Mouse (Mus musculus) embryonic facial prominence, embryonic 15.5 days (tissue): ENCODE data around the gene Gm20388. TPM values are rescaled to one million over a fixed set of nuclear protein-coding genes. Genes with fewer than 3 reads are reported as not detected.

Experiments
- ATAC-seq: fragments of 200-750 bp; cut with Nextera tagmentation; 2 replicates; pipeline ENCODE4 v1.8.0; 2017; ENCODE audit warnings: low read depth, moderate TSS enrichment; ENCODE audit not compliant: insufficient number of reproducible peaks, low FRiP score, low TSS enrichment
- H3K27ac ChIP-seq: fragments of 300-500 bp; sonication (generic); replicated peaks from 2 replicates; pipeline ENCODE4 v1.5.1; 2015; ENCODE audit warnings: mild to moderate bottlenecking, inconsistent platforms
- H3K27me3 ChIP-seq: fragments of 300-500 bp; sonication (generic); 2 replicates; pipeline ENCODE4 v1.6.1; 2015; ENCODE audit warnings: inconsistent platforms
- H3K36me3 ChIP-seq: fragments of 300-500 bp; sonication (generic); 2 replicates; pipeline ENCODE4 v1.6.1; 2015; ENCODE audit warnings: mild to moderate bottlenecking, inconsistent platforms
- H3K4me1 ChIP-seq: fragments of 300-500 bp; sonication (generic); 2 replicates; pipeline ENCODE4 v1.6.1; 2015; ENCODE audit warnings: inconsistent platforms
- H3K4me2 ChIP-seq: fragments of 300-500 bp; sonication (generic); replicated peaks from 2 replicates; pipeline ENCODE4 v1.6.1; 2015; ENCODE audit warnings: mild to moderate bottlenecking, inconsistent platforms
- H3K4me3 ChIP-seq: fragments of 300-500 bp; sonication (generic); replicated peaks from 2 replicates; pipeline ENCODE4 v1.5.1; 2015; ENCODE audit warnings: mild to moderate bottlenecking, inconsistent platforms
- H3K9ac ChIP-seq: fragments of 300-500 bp; sonication (generic); 2 replicates; pipeline ENCODE4 v1.6.1; 2015; ENCODE audit warnings: inconsistent platforms
- H3K9me3 ChIP-seq: fragments of 300-500 bp; sonication (generic); replicated peaks from 2 replicates; pipeline ENCODE4 v1.6.1; 2016; ENCODE audit warnings: inconsistent platforms
- WGBS: fragments of 180-500 bp; shearing (Covaris S2); methylation state at CpG from one replicate; pipeline ENCODE4 v1.1.7; 2015; 5-methylcytosine and 5-hydroxymethylcytosine counted together
- polyA plus RNA-seq: library from polyadenylated mRNA; unstranded; fragments of >200 nt; fragmentation: Nextera tagmentation; extraction: Ambion mirVana; gene quantifications from 2 replicates; pipeline ENCODE4 v1.2.1, GENCODE M21; 2015

The Gm20388 gene
- polyA plus RNA-seq, 1 experiment from 2014 or later = 8.0 TPM

- no peak overlapping the region for H3K9ac ChIP-seq
- no peaks in the 10 kb centered on the region for H3K27me3 ChIP-seq
- no peak overlapping the region for H3K4me3 ChIP-seq
- WGBS = 71% methylated on average over 5 of the region's 5 CpGs
- no peak overlapping the region for H3K4me2 ChIP-seq
- H3K36me3 ChIP-seq = no peaks in the 10 kb centered on the region
- no peak overlapping the region for H3K27ac ChIP-seq
- ATAC-seq = no peak
- peaks cover 20% of the 10 kb centered on the region for H3K4me1 ChIP-seq
- no peaks in the 10 kb centered on the region for H3K9me3 ChIP-seq
Measured at GRCm38 (mm10) chr8:123705376-123705775, 3794.7 kb downstream of the Gm20388 start.

- WGBS = 89% methylated on average over 16 of the region's 16 CpGs
- Histone ChIP-seq H3K27me3 (no peaks in the 10 kb centered on the region), H3K9me3 (no peaks in the 10 kb centered on the region), H3K27ac (no peak overlapping the region), H3K9ac (no peak overlapping the region), H3K4me1 (peaks cover 5% of the 10 kb centered on the region), H3K4me3 (no peak overlapping the region), H3K4me2 (no peak overlapping the region), H3K36me3 (no peaks in the 10 kb centered on the region)
- ATAC-seq = no peak
Measured at GRCm38 (mm10) chr8:123707137-123707536, 3796.5 kb downstream of the Gm20388 start.

GRCm38 (mm10) chr8:123708729-123709128 lies 3798.1 kb downstream of the Gm20388 start:
- H3K4me3 ChIP-seq = no peak overlapping the region
- no peak overlapping the region for H3K27ac ChIP-seq
- H3K9me3 ChIP-seq = no peaks in the 10 kb centered on the region
- no peak overlapping the region for H3K4me2 ChIP-seq
- no peak overlapping the region for H3K9ac ChIP-seq
- H3K4me1 ChIP-seq = no peaks in the 10 kb centered on the region
- no peaks in the 10 kb centered on the region for H3K27me3 ChIP-seq
- no peaks in the 10 kb centered on the region for H3K36me3 ChIP-seq
- WGBS = 79% methylated on average over 8 of the region's 8 CpGs
- ATAC-seq = no peak; the same call in 1 of the 2 replicates

GRCm38 (mm10) chr8:123710335-123710734 lies 3799.7 kb downstream of the Gm20388 start:
- Histone ChIP-seq H3K4me1 (no peaks in the 10 kb centered on the region), H3K4me3 (no peak overlapping the region), H3K4me2 (no peak overlapping the region), H3K9me3 (no peaks in the 10 kb centered on the region), H3K27me3 (no peaks in the 10 kb centered on the region), H3K36me3 (no peaks in the 10 kb centered on the region), H3K27ac (no peak overlapping the region), H3K9ac (no peak overlapping the region)
- ATAC-seq = no peak
- 85% methylated on average over 5 of the region's 5 CpGs for WGBS

- Histone ChIP-seq H3K4me1 (no peaks in the 10 kb centered on the region), H3K27ac (no peak overlapping the region), H3K4me2 (no peak overlapping the region)
Measured at GRCm38 (mm10) chr8:123714451-123714850, 3803.8 kb downstream of the Gm20388 start.

GRCm38 (mm10) chr8:123715916-123716592 lies 3805.4 kb downstream of the Gm20388 start:
- H3K9me3 ChIP-seq = no peaks in the 10 kb centered on the region
- H3K4me1 ChIP-seq = peaks cover 8% of the 10 kb centered on the region; the same call in 1 of the 2 replicates
- H3K36me3 ChIP-seq = no peaks in the 10 kb centered on the region
- no peak for ATAC-seq
- no peak overlapping the region for H3K4me3 ChIP-seq
- no peak overlapping the region for H3K27ac ChIP-seq
- no peak overlapping the region for H3K9ac ChIP-seq
- whole genome bisulfite sequencing = 69% methylated on average over 13 of the region's 13 CpGs
- H3K4me2 ChIP-seq = no peak overlapping the region
- H3K27me3 ChIP-seq = no peaks in the 10 kb centered on the region

More at GRCm38 (mm10) chr8:123714451-123714850, 3803.8 kb downstream of the Gm20388 start:
- Histone ChIP-seq H3K27me3 (no peaks in the 10 kb centered on the region), H3K9me3 (no peaks in the 10 kb centered on the region), H3K4me3 (no peak overlapping the region), H3K36me3 (no peaks in the 10 kb centered on the region), H3K9ac (no peak overlapping the region)
- no peak for ATAC-seq
- 88% methylated on average over 5 of the region's 5 CpGs for WGBS

- no peak overlapping the region for H3K27ac ChIP-seq
Measured at GRCm38 (mm10) chr8:123717104-123717503, 3806.5 kb downstream of the Gm20388 start.

GRCm38 (mm10) chr8:123717516-123718490 lies 3807.2 kb downstream of the Gm20388 start:
- Histone ChIP-seq H3K27me3 (no peaks in the 10 kb centered on the region), H3K36me3 (no peaks in the 10 kb centered on the region), H3K9me3 (no peaks in the 10 kb centered on the region), H3K4me1 (peaks cover 11% of the 10 kb centered on the region; the same call in 1 of the 2 replicates), H3K9ac (no peak overlapping the region), H3K4me3 (no peak overlapping the region), H3K4me2 (no peak overlapping the region), H3K27ac (no peak overlapping the region)
- no peak for ATAC-seq
- WGBS = 72% methylated on average over 15 of the region's 15 CpGs

More at GRCm38 (mm10) chr8:123717104-123717503, 3806.5 kb downstream of the Gm20388 start:
- peaks cover 8% of the 10 kb centered on the region; the same call in 1 of the 2 replicates for H3K4me1 ChIP-seq
- WGBS = 59% methylated on average over 2 of the region's 2 CpGs
- H3K9me3 ChIP-seq = no peaks in the 10 kb centered on the region
- no peak overlapping the region for H3K4me2 ChIP-seq
- H3K4me3 ChIP-seq = no peak overlapping the region
- H3K9ac ChIP-seq = no peak overlapping the region
- H3K36me3 ChIP-seq = no peaks in the 10 kb centered on the region
- no peak for ATAC-seq
- no peaks in the 10 kb centered on the region for H3K27me3 ChIP-seq

- 83% methylated on average over 2 of the region's 2 CpGs for WGBS
Measured at GRCm38 (mm10) chr8:123718752-123719151, 3808.1 kb downstream of the Gm20388 start.

GRCm38 (mm10) chr8:123719280-123719679 lies 3808.6 kb downstream of the Gm20388 start:
- H3K36me3 ChIP-seq = no peaks in the 10 kb centered on the region
- no peaks in the 10 kb centered on the region for H3K9me3 ChIP-seq
- no peak for ATAC-seq
- H3K9ac ChIP-seq = no peak overlapping the region
- peaks cover 11% of the 10 kb centered on the region; the same call in 1 of the 2 replicates for H3K4me1 ChIP-seq
- no peak overlapping the region for H3K27ac ChIP-seq
- H3K4me3 ChIP-seq = no peak overlapping the region
- no peaks in the 10 kb centered on the region for H3K27me3 ChIP-seq
- H3K4me2 ChIP-seq = no peak overlapping the region
- 78% methylated on average over 6 of the region's 6 CpGs for WGBS

More at GRCm38 (mm10) chr8:123718752-123719151, 3808.1 kb downstream of the Gm20388 start:
- Histone ChIP-seq H3K9me3 (no peaks in the 10 kb centered on the region), H3K9ac (no peak overlapping the region), H3K4me1 (peaks cover 11% of the 10 kb centered on the region; the same call in 1 of the 2 replicates), H3K4me3 (no peak overlapping the region), H3K27ac (no peak overlapping the region), H3K36me3 (no peaks in the 10 kb centered on the region), H3K27me3 (no peaks in the 10 kb centered on the region), H3K4me2 (no peak overlapping the region)
- no peak for ATAC-seq

- WGBS = 63% methylated on average over 5 of the region's 5 CpGs
- Histone ChIP-seq H3K4me3 (no peak overlapping the region), H3K27me3 (no peaks in the 10 kb centered on the region), H3K9me3 (no peaks in the 10 kb centered on the region), H3K4me1 (peaks cover 11% of the 10 kb centered on the region; the same call in 1 of the 2 replicates), H3K9ac (no peak overlapping the region), H3K36me3 (no peaks in the 10 kb centered on the region), H3K27ac (no peak overlapping the region), H3K4me2 (no peak overlapping the region)
- no peak for ATAC-seq
Measured at GRCm38 (mm10) chr8:123719811-123720210, 3809.2 kb downstream of the Gm20388 start.
